Mouse (Mus musculus): ENCODE measurements around the gene Cmtm3. TPM values are rescaled to one million over a fixed set of nuclear protein-coding genes. Genes with fewer than 3 reads are reported as not detected.

Cmtm3 gene
- polyA plus RNA-seq, 1 experiment from 2014 or later: 174 TPM

- H3K27me3 ChIP-seq: no peaks in the 10 kb centered on the region
- no peaks in the 10 kb centered on the region for H3K36me3 ChIP-seq
- 78% methylated on average over 5 of the region's 5 CpGs for WGBS
- H3K9ac ChIP-seq: no peak overlapping the region
- no peak overlapping the region for H3K4me3 ChIP-seq (replicated peaks)
- H3K9me3 ChIP-seq (replicated peaks): no peaks in the 10 kb centered on the region
- H3K4me1 ChIP-seq: no peaks in the 10 kb centered on the region
- H3K27ac ChIP-seq: no peak overlapping the region
- no peak overlapping the region for H3K4me2 ChIP-seq
- no peak for ATAC-seq (replicated peaks; ENCODE audit: low FRiP score)
These were observed 6.3 kb upstream of the Cmtm3 start for GRCm38 (mm10) chr8:104332665-104333631.

- Histone ChIP-seq H3K4me1 (no peaks in the 10 kb centered on the region), H3K9me3 (replicated peaks) (no peaks in the 10 kb centered on the region), H3K36me3 (no peaks in the 10 kb centered on the region), H3K4me2 (no peak overlapping the region), H3K9ac (no peak overlapping the region), H3K27me3 (no peaks in the 10 kb centered on the region), H3K27ac (no peak overlapping the region), H3K4me3 (replicated peaks) (no peak overlapping the region)
- ATAC-seq (replicated peaks; ENCODE audit: low FRiP score): no peak
- WGBS: 75% methylated on average over 5 of the region's 5 CpGs
These were observed 5.4 kb upstream of the Cmtm3 start for GRCm38 (mm10) chr8:104333786-104334185.

GRCm38 (mm10) chr8:104334196-104334595 lies 5.0 kb upstream of the Cmtm3 start:
- 78% methylated on average over 1 of the region's 1 CpGs for WGBS
- Histone ChIP-seq H3K27me3 (no peaks in the 10 kb centered on the region), H3K4me1 (no peaks in the 10 kb centered on the region; the same call in 1 of the 2 replicates), H3K27ac (no peak overlapping the region), H3K36me3 (no peaks in the 10 kb centered on the region), H3K4me2 (no peak overlapping the region), H3K4me3 (replicated peaks) (no peak overlapping the region), H3K9me3 (replicated peaks) (no peaks in the 10 kb centered on the region), H3K9ac (no peak overlapping the region)
- ATAC-seq (replicated peaks; ENCODE audit: low FRiP score): no peak

GRCm38 (mm10) chr8:104336806-104337205 lies 2.4 kb upstream of the Cmtm3 start:
- Histone ChIP-seq H3K27me3 (no peaks in the 10 kb centered on the region), H3K4me1 (peaks cover 19% of the 10 kb centered on the region), H3K9ac (no peak overlapping the region), H3K27ac (no peak overlapping the region), H3K4me2 (no peak overlapping the region), H3K9me3 (replicated peaks) (no peaks in the 10 kb centered on the region), H3K4me3 (replicated peaks) (no peak overlapping the region), H3K36me3 (0 out of 2 replicates have a peak, but pooled peaks cover under 1% of the 10 kb centered on the region)
- ATAC-seq (replicated peaks; ENCODE audit: low FRiP score): no peak
- 83% methylated on average over 1 of the region's 1 CpGs for WGBS

- Histone ChIP-seq H3K36me3 (0 out of 2 replicates have a peak, but pooled peaks cover 3% of the 10 kb centered on the region), H3K4me3 (replicated peaks) (no peak overlapping the region), H3K4me2 (no peak overlapping the region), H3K27me3 (no peaks in the 10 kb centered on the region), H3K27ac (no peak overlapping the region), H3K9me3 (replicated peaks) (no peaks in the 10 kb centered on the region), H3K4me1 (peaks cover 29% of the 10 kb centered on the region), H3K9ac (no peak overlapping the region)
- ATAC-seq (replicated peaks; ENCODE audit: low FRiP score): no peak
- WGBS: 64% methylated on average over 3 of the region's 3 CpGs
These were observed 1.3 kb upstream of the Cmtm3 start for GRCm38 (mm10) chr8:104337890-104338289.

- Histone ChIP-seq H3K27ac (peak overlapping the region; percentile 91), H3K4me2 (peak overlapping the region; percentile 82), H3K36me3 (peaks cover 12% of the 10 kb centered on the region), H3K4me1 (peaks cover 40% of the 10 kb centered on the region), H3K9me3 (replicated peaks) (no peaks in the 10 kb centered on the region), H3K9ac (peak overlapping the region; percentile 88), H3K27me3 (no peaks in the 10 kb centered on the region), H3K4me3 (replicated peaks) (peak overlapping the region; percentile 79)
- 3% methylated on average over 6 of the region's 6 CpGs for WGBS
- ATAC-seq (replicated peaks; ENCODE audit: low FRiP score): peak; percentile 6
These were observed 698 bp downstream of the Cmtm3 start for GRCm38 (mm10) chr8:104339983-104340232.

GRCm38 (mm10) chr8:104340233-104341105 lies 1.3 kb downstream of the Cmtm3 start:
- H3K4me3 ChIP-seq (replicated peaks): peak overlapping the region; percentile 79
- peaks cover 18% of the 10 kb centered on the region for H3K36me3 ChIP-seq
- peak overlapping the region; percentile 91 for H3K27ac ChIP-seq
- peak; percentile 78 for ATAC-seq (replicated peaks; ENCODE audit: low FRiP score)
- peak overlapping the region; percentile 88 for H3K9ac ChIP-seq
- WGBS: under 1% methylated on average over 53 of the region's 54 CpGs
- H3K4me2 ChIP-seq: peak overlapping the region; percentile 82
- H3K27me3 ChIP-seq: no peaks in the 10 kb centered on the region
- H3K4me1 ChIP-seq: peaks cover 40% of the 10 kb centered on the region
- H3K9me3 ChIP-seq (replicated peaks): no peaks in the 10 kb centered on the region

GRCm38 (mm10) chr8:104341106-104341561 lies 1.9 kb downstream of the Cmtm3 start:
- H3K4me2 ChIP-seq: peak overlapping the region; percentile 82
- H3K4me1 ChIP-seq: peaks cover 40% of the 10 kb centered on the region
- no peaks in the 10 kb centered on the region for H3K9me3 ChIP-seq (replicated peaks)
- H3K9ac ChIP-seq: peak overlapping the region; percentile 88
- peaks cover 24% of the 10 kb centered on the region for H3K36me3 ChIP-seq
- H3K27ac ChIP-seq: peak overlapping the region; percentile 91
- ATAC-seq (replicated peaks; ENCODE audit: low FRiP score): peak; percentile 78
- peak overlapping the region; percentile 79 for H3K4me3 ChIP-seq (replicated peaks)
- no peaks in the 10 kb centered on the region for H3K27me3 ChIP-seq
- under 1% methylated on average over 24 of the region's 24 CpGs for WGBS

- peak overlapping the region; percentile 91 for H3K27ac ChIP-seq
- peak overlapping the region; percentile 88 for H3K9ac ChIP-seq
- 40% methylated on average over 6 of the region's 6 CpGs for WGBS
- peak overlapping the region; percentile 79 for H3K4me3 ChIP-seq (replicated peaks)
- peaks cover 40% of the 10 kb centered on the region for H3K4me1 ChIP-seq
- H3K36me3 ChIP-seq: peaks cover 30% of the 10 kb centered on the region
- peak overlapping the region; percentile 82 for H3K4me2 ChIP-seq
- no peaks in the 10 kb centered on the region for H3K9me3 ChIP-seq (replicated peaks)
- no peaks in the 10 kb centered on the region for H3K27me3 ChIP-seq
- ATAC-seq (replicated peaks; ENCODE audit: low FRiP score): no peak
These were observed 2.5 kb downstream of the Cmtm3 start for GRCm38 (mm10) chr8:104341678-104342077.

- ATAC-seq (replicated peaks; ENCODE audit: low FRiP score): no peak
- H3K4me3 ChIP-seq (replicated peaks): no peak overlapping the region
- WGBS: 76% methylated on average over 5 of the region's 5 CpGs
- no peak overlapping the region for H3K27ac ChIP-seq
- H3K9me3 ChIP-seq (replicated peaks): no peaks in the 10 kb centered on the region
- H3K27me3 ChIP-seq: no peaks in the 10 kb centered on the region
- no peak overlapping the region for H3K9ac ChIP-seq
- H3K36me3 ChIP-seq: peaks cover 37% of the 10 kb centered on the region
- peak overlapping the region; percentile 7; the same call in 1 of the 2 replicates for H3K4me2 ChIP-seq
- H3K4me1 ChIP-seq: peaks cover 40% of the 10 kb centered on the region
These were observed 3.2 kb downstream of the Cmtm3 start for GRCm38 (mm10) chr8:104342426-104342825.

- no peak overlapping the region for H3K4me3 ChIP-seq (replicated peaks)
- peak; percentile 40; the same call in 1 of the 2 replicates for ATAC-seq (replicated peaks; ENCODE audit: low FRiP score)
- no peak overlapping the region for H3K4me2 ChIP-seq
- H3K27ac ChIP-seq: no peak overlapping the region
- peaks cover 40% of the 10 kb centered on the region for H3K4me1 ChIP-seq
- no peaks in the 10 kb centered on the region for H3K9me3 ChIP-seq (replicated peaks)
- peaks cover 47% of the 10 kb centered on the region for H3K36me3 ChIP-seq
- H3K27me3 ChIP-seq: no peaks in the 10 kb centered on the region
- no peak overlapping the region for H3K9ac ChIP-seq
- WGBS: 14% methylated on average over 7 of the region's 7 CpGs
These were observed 4.7 kb downstream of the Cmtm3 start for GRCm38 (mm10) chr8:104343957-104344356.

GRCm38 (mm10) chr8:104344622-104345021 lies 5.4 kb downstream of the Cmtm3 start:
- Histone ChIP-seq H3K9ac (no peak overlapping the region), H3K4me2 (no peak overlapping the region), H3K27me3 (no peaks in the 10 kb centered on the region), H3K9me3 (replicated peaks) (no peaks in the 10 kb centered on the region), H3K4me3 (replicated peaks) (no peak overlapping the region), H3K4me1 (peaks cover 36% of the 10 kb centered on the region), H3K36me3 (peaks cover 47% of the 10 kb centered on the region), H3K27ac (no peak overlapping the region)
- 91% methylated on average over 5 of the region's 5 CpGs for WGBS
- no peak for ATAC-seq (replicated peaks; ENCODE audit: low FRiP score)
